Mouse (Mus musculus) midbrain, embryonic 15.5 days (tissue): ENCODE measurements around the gene Acoxl. TPM values are rescaled to one million over a fixed set of nuclear protein-coding genes. Genes with fewer than 3 reads are reported as not detected.

ENCODE experiments used
- ATAC-seq: fragments of 200-750 bp; cut with Nextera tagmentation; replicated peaks from 2 replicates; pipeline ENCODE4 v1.8.0; 2017; ENCODE audit warnings: moderate TSS enrichment
- H3K27ac ChIP-seq: fragments of 300-500 bp; sonication (generic); 2 replicates; pipeline ENCODE4 v1.5.1; 2015; ENCODE audit warnings: mild to moderate bottlenecking, inconsistent platforms
- H3K27me3 ChIP-seq: fragments of 300-500 bp; sonication (generic); replicated peaks from 2 replicates; pipeline ENCODE4 v1.6.1; 2015; ENCODE audit warnings: inconsistent platforms
- H3K36me3 ChIP-seq: fragments of 300-500 bp; sonication (generic); replicated peaks from 2 replicates; pipeline ENCODE4 v1.6.1; 2015; ENCODE audit warnings: inconsistent platforms
- H3K4me1 ChIP-seq: fragments of 300-500 bp; sonication (generic); 2 replicates; pipeline ENCODE4 v1.6.1; 2015; ENCODE audit warnings: inconsistent platforms
- H3K4me2 ChIP-seq: fragments of 300-500 bp; sonication (generic); 2 replicates; pipeline ENCODE4 v1.6.1; 2015; ENCODE audit warnings: inconsistent platforms, mild to moderate bottlenecking, moderate library complexity
- H3K4me3 ChIP-seq: fragments of 300-500 bp; sonication (generic); 2 replicates; pipeline ENCODE4 v1.5.1; 2015; ENCODE audit warnings: mild to moderate bottlenecking, inconsistent platforms
- H3K9ac ChIP-seq: fragments of 300-500 bp; sonication (generic); 2 replicates; pipeline ENCODE4 v1.6.1; 2015; ENCODE audit warnings: mild to moderate bottlenecking, inconsistent platforms
- H3K9me3 ChIP-seq: fragments of 300-500 bp; sonication (generic); 2 replicates; pipeline ENCODE4 v1.6.1; 2016; ENCODE audit warnings: inconsistent platforms
- WGBS: fragments of 180-500 bp; shearing (Covaris S2); methylation state at CpG from one replicate; pipeline ENCODE4 v1.1.7; 2015; ENCODE audit warnings: mixed read lengths; 5-methylcytosine and 5-hydroxymethylcytosine counted together
- polyA plus RNA-seq: library from polyadenylated mRNA; unstranded; fragments of >200 nt; fragmentation: Nextera tagmentation; extraction: Ambion mirVana; gene quantifications from 2 replicates; pipeline ENCODE4 v1.2.1, GENCODE M21; 2015

Gene Acoxl
- polyA plus RNA-seq, 1 experiment from 2014 or later = 0.13 TPM

DNA sequence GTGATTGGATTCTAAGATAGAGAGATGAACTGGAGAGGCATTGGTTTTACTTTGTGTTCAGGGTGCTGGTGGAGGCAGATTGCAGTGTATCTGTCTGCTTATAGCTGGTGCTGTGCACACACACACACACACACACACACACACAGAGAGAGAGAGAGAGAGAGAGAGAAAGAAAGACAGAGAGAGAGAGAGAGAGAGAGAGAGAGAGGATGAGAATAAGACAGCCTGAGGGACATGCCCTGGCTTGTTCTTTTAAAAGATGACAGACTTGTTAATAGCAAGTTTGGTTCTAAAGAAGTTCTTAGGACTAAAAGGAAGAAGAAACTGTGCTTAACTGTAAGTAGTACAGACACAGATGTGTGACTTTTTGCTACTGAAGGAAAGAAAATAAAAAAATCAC lies 295.2 kb downstream of the Acoxl start:
- H3K4me3 ChIP-seq = no peak overlapping the region
- peaks cover under 1% of the 10 kb centered on the region for H3K4me1 ChIP-seq
- H3K36me3 ChIP-seq = no peaks in the 10 kb centered on the region
- H3K27me3 ChIP-seq = no peaks in the 10 kb centered on the region
- H3K9ac ChIP-seq = no peak overlapping the region
- no peak overlapping the region for H3K4me2 ChIP-seq
- H3K27ac ChIP-seq = no peak overlapping the region
- ATAC-seq = no peak
- H3K9me3 ChIP-seq = no peaks in the 10 kb centered on the region

DNA sequence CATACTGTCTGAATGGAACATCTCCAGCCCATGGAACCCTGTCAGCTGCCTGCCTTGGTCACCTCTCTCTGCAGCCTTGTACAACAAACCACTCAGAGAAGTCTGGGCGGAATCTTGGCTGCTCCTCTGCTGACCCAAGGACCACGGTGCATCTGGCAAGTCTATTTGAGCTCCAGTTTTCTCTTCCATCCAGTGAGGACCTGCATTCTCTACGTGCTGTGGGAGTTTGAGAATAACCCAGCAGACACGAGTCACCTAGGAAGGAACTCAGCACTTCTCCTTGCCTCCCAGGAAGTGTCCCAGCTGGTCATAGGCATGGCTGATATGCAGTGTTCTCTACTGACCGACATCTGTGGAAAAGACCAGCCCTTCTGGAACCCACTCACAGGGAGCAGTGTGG lies 295.8 kb downstream of the Acoxl start:
- H3K4me1 ChIP-seq = peaks cover 7% of the 10 kb centered on the region
- H3K4me2 ChIP-seq = no peak overlapping the region
- H3K9ac ChIP-seq = no peak overlapping the region
- no peaks in the 10 kb centered on the region for H3K36me3 ChIP-seq
- H3K9me3 ChIP-seq = no peaks in the 10 kb centered on the region
- no peak for ATAC-seq
- H3K4me3 ChIP-seq = no peak overlapping the region
- no peak overlapping the region for H3K27ac ChIP-seq
- no peaks in the 10 kb centered on the region for H3K27me3 ChIP-seq
- WGBS = 86% methylated on average over 5 of the region's 5 CpGs

DNA sequence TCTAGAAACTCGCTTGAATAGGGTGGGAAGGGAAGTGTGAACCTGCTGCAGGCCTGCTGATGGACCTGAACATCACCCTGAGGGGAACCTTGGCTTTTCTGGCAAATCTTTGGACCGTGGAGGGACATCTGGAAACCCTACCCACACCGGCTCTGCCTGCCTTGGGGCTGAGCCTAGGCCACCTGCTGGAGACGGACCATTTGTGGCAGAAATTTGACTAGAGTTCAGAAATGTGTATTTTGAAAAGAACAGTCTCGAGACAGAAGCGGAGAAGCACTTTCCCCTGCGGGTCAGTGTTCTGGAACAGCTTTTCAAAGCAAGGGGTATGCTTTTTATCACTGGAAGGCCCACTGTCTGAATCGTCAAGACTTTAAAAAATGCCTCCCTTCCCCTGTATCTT lies 296.3 kb downstream of the Acoxl start:
- Histone ChIP-seq H3K27ac (no peak overlapping the region), H3K4me1 (peaks cover 12% of the 10 kb centered on the region), H3K9ac (no peak overlapping the region), H3K36me3 (no peaks in the 10 kb centered on the region), H3K4me3 (no peak overlapping the region), H3K4me2 (no peak overlapping the region), H3K27me3 (no peaks in the 10 kb centered on the region), H3K9me3 (no peaks in the 10 kb centered on the region)
- no peak for ATAC-seq
- 74% methylated on average over 8 of the region's 8 CpGs for WGBS

GRCm38 (mm10) chr2:128136769-128137433 lies 298.2 kb downstream of the Acoxl start:
- WGBS = 86% methylated on average over 16 of the region's 16 CpGs

GRCm38 (mm10) chr2:128137480-128138276 lies 299.0 kb downstream of the Acoxl start:
- Histone ChIP-seq H3K4me1 (peaks cover 17% of the 10 kb centered on the region), H3K4me3 (no peak overlapping the region), H3K27ac (no peak overlapping the region), H3K27me3 (no peaks in the 10 kb centered on the region), H3K4me2 (no peak overlapping the region), H3K9me3 (no peaks in the 10 kb centered on the region), H3K9ac (no peak overlapping the region), H3K36me3 (no peaks in the 10 kb centered on the region)
- no peak for ATAC-seq
- 77% methylated on average over 22 of the region's 22 CpGs for WGBS

More at GRCm38 (mm10) chr2:128136769-128137433, 298.2 kb downstream of the Acoxl start:
- Histone ChIP-seq H3K4me3 (no peak overlapping the region), H3K9ac (no peak overlapping the region), H3K9me3 (no peaks in the 10 kb centered on the region), H3K4me2 (no peak overlapping the region), H3K27me3 (no peaks in the 10 kb centered on the region), H3K27ac (no peak overlapping the region), H3K4me1 (peaks cover 17% of the 10 kb centered on the region), H3K36me3 (no peaks in the 10 kb centered on the region)
- ATAC-seq = no peak

GRCm38 (mm10) chr2:128138924-128139323 lies 300.2 kb downstream of the Acoxl start:
- 0 out of 2 replicates have a peak, but pooled peaks have one; percentile 35 for ATAC-seq
- WGBS = 52% methylated on average over 8 of the region's 8 CpGs
- H3K4me1 ChIP-seq = peaks cover 17% of the 10 kb centered on the region
- no peaks in the 10 kb centered on the region for H3K27me3 ChIP-seq
- no peak overlapping the region for H3K9ac ChIP-seq
- no peaks in the 10 kb centered on the region for H3K36me3 ChIP-seq
- H3K27ac ChIP-seq = no peak overlapping the region
- no peak overlapping the region for H3K4me3 ChIP-seq
- no peak overlapping the region for H3K4me2 ChIP-seq
- H3K9me3 ChIP-seq = no peaks in the 10 kb centered on the region

GRCm38 (mm10) chr2:128139781-128140180 lies 301.1 kb downstream of the Acoxl start:
- peak overlapping the region; percentile 55 for H3K27ac ChIP-seq
- 31% methylated on average over 15 of the region's 15 CpGs for WGBS
- H3K4me2 ChIP-seq = peak overlapping the region; percentile 22; the same call in 1 of the 2 replicates
- ATAC-seq = peak; percentile 61
- no peaks in the 10 kb centered on the region for H3K27me3 ChIP-seq
- H3K4me3 ChIP-seq = no peak overlapping the region
- H3K36me3 ChIP-seq = no peaks in the 10 kb centered on the region
- H3K9ac ChIP-seq = peak overlapping the region; percentile 11; the same call in 1 of the 2 replicates
- no peaks in the 10 kb centered on the region for H3K9me3 ChIP-seq
- peaks cover 17% of the 10 kb centered on the region for H3K4me1 ChIP-seq

GRCm38 (mm10) chr2:128140183-128140582 lies 301.5 kb downstream of the Acoxl start:
- Histone ChIP-seq H3K27ac (peak overlapping the region; percentile 55), H3K36me3 (no peaks in the 10 kb centered on the region), H3K4me3 (no peak overlapping the region), H3K27me3 (no peaks in the 10 kb centered on the region), H3K4me1 (peaks cover 17% of the 10 kb centered on the region), H3K9ac (no peak overlapping the region), H3K9me3 (no peaks in the 10 kb centered on the region), H3K4me2 (peak overlapping the region; percentile 22; the same call in 1 of the 2 replicates)
- ATAC-seq = peak; percentile 51
- WGBS = 78% methylated on average over 3 of the region's 3 CpGs

DNA sequence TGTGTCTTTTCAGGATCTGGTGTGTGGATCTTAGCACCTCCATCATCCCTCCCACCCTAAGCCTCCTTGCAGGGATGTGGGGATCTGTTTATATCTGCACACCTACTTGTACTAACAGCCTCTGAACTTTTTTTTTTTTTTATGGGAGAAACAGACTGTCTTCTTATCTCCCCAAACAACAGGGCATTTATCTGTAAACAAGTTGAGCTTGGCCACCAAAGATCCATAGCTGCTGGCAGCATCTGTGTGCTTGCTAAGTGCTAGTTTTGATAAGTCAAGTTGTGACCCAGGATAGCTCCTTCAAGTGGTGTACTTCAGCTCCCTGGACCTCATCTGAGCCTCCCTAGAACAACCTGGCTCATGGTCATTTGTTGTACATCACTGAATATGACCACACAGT lies 305.3 kb downstream of the Acoxl start:
- H3K9me3 ChIP-seq = no peaks in the 10 kb centered on the region
- H3K27ac ChIP-seq = no peak overlapping the region
- ATAC-seq = no peak
- peaks cover 15% of the 10 kb centered on the region for H3K4me1 ChIP-seq
- H3K4me3 ChIP-seq = no peak overlapping the region
- H3K4me2 ChIP-seq = no peak overlapping the region
- H3K36me3 ChIP-seq = no peaks in the 10 kb centered on the region
- no peaks in the 10 kb centered on the region for H3K27me3 ChIP-seq
- no peak overlapping the region for H3K9ac ChIP-seq

DNA sequence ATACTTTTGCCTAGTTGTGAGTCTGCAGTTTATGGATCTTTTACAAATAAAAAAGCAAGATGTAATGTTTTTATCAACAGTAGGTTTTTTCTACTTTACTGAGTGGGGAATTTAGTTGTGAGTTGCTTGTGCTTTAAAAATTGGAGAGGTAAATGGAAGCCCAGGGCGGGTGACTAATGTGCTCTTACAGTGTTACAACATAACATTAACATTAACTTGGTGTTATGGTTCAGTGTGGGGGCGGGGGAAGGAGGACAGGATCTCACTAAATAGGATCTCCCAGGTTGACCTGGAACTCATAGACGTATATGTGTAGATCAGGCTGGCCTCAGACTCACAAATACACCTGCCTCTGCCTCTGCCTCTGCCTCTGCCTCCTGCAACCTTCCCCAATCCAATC lies 306.8 kb downstream of the Acoxl start:
- Histone ChIP-seq H3K27me3 (no peaks in the 10 kb centered on the region), H3K4me1 (peaks cover under 1% of the 10 kb centered on the region; the same call in 1 of the 2 replicates), H3K27ac (no peak overlapping the region), H3K9ac (no peak overlapping the region), H3K9me3 (no peaks in the 10 kb centered on the region), H3K4me2 (no peak overlapping the region), H3K36me3 (no peaks in the 10 kb centered on the region), H3K4me3 (no peak overlapping the region)
- ATAC-seq = no peak
- WGBS = 91% methylated on average over 3 of the region's 3 CpGs

- Histone ChIP-seq H3K4me1 (peaks cover 9% of the 10 kb centered on the region; the same call in 1 of the 2 replicates), H3K4me3 (no peak overlapping the region), H3K27me3 (no peaks in the 10 kb centered on the region), H3K27ac (no peak overlapping the region), H3K4me2 (no peak overlapping the region), H3K36me3 (no peaks in the 10 kb centered on the region), H3K9me3 (no peaks in the 10 kb centered on the region), H3K9ac (no peak overlapping the region)
- no peak for ATAC-seq
- WGBS = 87% methylated on average over 5 of the region's 5 CpGs
Measured at GRCm38 (mm10) chr2:128149596-128149995, 310.9 kb downstream of the Acoxl start.

- no peak overlapping the region for H3K9ac ChIP-seq
- no peak overlapping the region for H3K27ac ChIP-seq
- no peaks in the 10 kb centered on the region for H3K27me3 ChIP-seq
- 81% methylated on average over 9 of the region's 9 CpGs for WGBS
- no peaks in the 10 kb centered on the region for H3K9me3 ChIP-seq
- no peaks in the 10 kb centered on the region for H3K36me3 ChIP-seq
- peaks cover 23% of the 10 kb centered on the region for H3K4me1 ChIP-seq
- H3K4me3 ChIP-seq = no peak overlapping the region
- ATAC-seq = no peak
- no peak overlapping the region for H3K4me2 ChIP-seq
Measured at GRCm38 (mm10) chr2:128152211-128152610, 313.5 kb downstream of the Acoxl start.
